In the genomic region with DNA sequence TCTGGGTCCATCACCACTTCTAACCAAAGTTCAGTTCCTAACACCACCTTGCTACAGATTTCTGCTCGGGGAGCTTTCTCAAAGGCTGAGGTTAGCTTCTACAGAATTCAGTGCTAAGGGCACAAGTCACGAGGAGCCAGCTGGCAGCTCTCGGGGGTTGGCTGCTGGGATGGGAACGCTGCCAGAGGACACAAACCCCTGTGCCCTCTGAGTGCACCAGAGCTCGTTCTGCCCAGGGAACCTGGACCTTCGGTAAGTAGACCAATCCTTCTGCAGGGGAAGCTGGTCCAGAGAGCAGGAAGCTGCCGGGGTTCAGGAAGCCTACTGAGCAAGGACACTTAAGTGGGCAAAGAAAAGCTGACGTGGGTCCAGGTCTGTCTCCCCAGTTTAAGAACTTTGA, we compare ENCODE assay signal across 14 mouse cellular contexts. TPM values are rescaled to one million over a fixed set of nuclear protein-coding genes. Genes with fewer than 3 reads are reported as not detected.
DNase-seq lines count a peak whose midpoint lies in the region; ATAC-seq lines count a peak whose summit lies in the region.
"Had no signal": no experiment of that assay in that cellular context is flagged by ENCODE, and none has a peak within 500 bp of the region (broad histone marks: within the 10 kb centered on the region; RNA-seq: fewer than 3 reads in every experiment).

No protein-coding gene starts in this region.

- 87% methylated on average over 8 of the region's 8 CpGs for WGBS in hindbrain, embryonic 13.5 days

- no peaks in the 10 kb centered on the region for H3K9me3 ChIP-seq in hindbrain, embryonic 13.5 days
- H3K9me3 ChIP-seq: liver, embryonic 13.5 days; midbrain, embryonic 15.5 days had no signal

- H3K4me3 ChIP-seq in hindbrain, embryonic 13.5 days, result no peak overlapping the region
- H3K4me3 ChIP-seq: liver, embryonic 13.5 days; midbrain, embryonic 15.5 days had no signal

- H3K4me2 ChIP-seq in hindbrain, embryonic 13.5 days, result no peak overlapping the region
- H3K4me2 ChIP-seq: liver, embryonic 13.5 days; midbrain, embryonic 15.5 days had no signal

- H3K4me1 ChIP-seq in hindbrain, embryonic 13.5 days (replicated peaks), result no peaks in the 10 kb centered on the region
- H3K4me1 ChIP-seq: liver, embryonic 13.5 days; midbrain, embryonic 15.5 days had no signal

- H3K27ac ChIP-seq in hindbrain, embryonic 13.5 days, result no peak overlapping the region
- H3K27ac ChIP-seq: liver, embryonic 13.5 days; midbrain, embryonic 15.5 days had no signal

- intact Hi-C loops in heart, postnatal 14 days (cut with DNase I), result no loop called here

- no peak for ATAC-seq in cerebellum, adult (ENCODE audit: insufficient number of reproducible peaks, low FRiP score, low TSS enrichment)
- ATAC-seq in hindbrain, embryonic 13.5 days (ENCODE audit: low FRiP score), result no peak
- ATAC-seq: forebrain, postnatal 0 days; midbrain, embryonic 15.5 days had no signal

- DNase-seq in cerebellum, adult 11 months, result peak; percentile 54
- peak; percentile 11 for DNase-seq in MN1 (ENCODE audit: low spot score)
- DNase-seq in cerebellum, postnatal 10 days, result peak; percentile 53 to 70
- DNase-seq in heart, postnatal 14 days, result peak; percentile 68 to 74
- no peak for DNase-seq in ovary, postnatal 10 days (ENCODE audit: low spot score)
- DNase-seq in thymus, postnatal 0 days (ENCODE audit: low spot score), result no peak
- DNase-seq: forebrain, postnatal 0 days; liver, embryonic 13.5 days; right cerebral cortex, adult 18-20 months; thymus, postnatal 14 days had no signal

- no peak overlapping the region for H3K9ac ChIP-seq in hindbrain, embryonic 13.5 days
- H3K9ac ChIP-seq: forebrain, postnatal 0 days; liver, embryonic 13.5 days; midbrain, embryonic 15.5 days had no signal

- H3K27me3 ChIP-seq in hindbrain, embryonic 13.5 days, result no peaks in the 10 kb centered on the region
- H3K27me3 ChIP-seq: liver, embryonic 13.5 days; midbrain, embryonic 15.5 days had no signal

- peaks cover 11% of the 10 kb centered on the region; the same call in 1 of the 2 replicates for H3K36me3 ChIP-seq in hindbrain, embryonic 13.5 days
- H3K36me3 ChIP-seq: liver, embryonic 13.5 days; midbrain, embryonic 15.5 days had no signal

RNA-seq across cellular contexts. Expression of gene Tmem108, which starts 40.6 kb away (rescaled TPM):
- 1 to 10 TPM; 5.4 to 5.7 TPM for total RNA-seq in heart, postnatal 14 days (2021)
- polyA plus RNA-seq in hindbrain, embryonic 13.5 days (2015; fragmentation: Nextera tagmentation; extraction: Ambion mirVana), result 25.3 and 30.0 TPM in 2 replicates
- polyA plus RNA-seq in thymus, postnatal 0 days (2015; fragmentation: Nextera tagmentation; extraction: Ambion mirVana), result 11.3 and 11.9 TPM in 2 replicates
- total RNA-seq: hematopoietic stem cell, adult 5-6 weeks had no signal

Comparison
In these comparisons a context has a peak if more than half of its experiments do, and no peak if none do; other contexts are left out.
1. DNase-seq: peak in cerebellum, adult 11 months (single experiment), MN1 (single experiment), cerebellum, postnatal 10 days (2 of 2) and heart, postnatal 14 days (2 of 2); none in ovary, postnatal 10 days (single experiment) and thymus, postnatal 0 days (single experiment).